Mouse (Mus musculus) olfactory bulb, adult 2 months (tissue): Measurements from ENCODE around the gene Kctd4.

Experiments used
- CTCF ChIP-seq: fragments of 200-500 bp; IDR thresholded peaks from 2 replicates; pipeline ENCODE4 v1.5.1; 2012; ENCODE audit warnings: low read depth, mild to moderate bottlenecking, low read length, moderate library complexity; ENCODE audit not compliant: insufficient read depth
- POLR2A ChIP-seq: fragments of 200-500 bp; IDR thresholded peaks from 2 replicates; pipeline ENCODE4 v1.6.1; 2012; ENCODE audit warnings: mild to moderate bottlenecking, low read depth, low read length, moderate library complexity; ENCODE audit not compliant: insufficient read depth

DNA sequence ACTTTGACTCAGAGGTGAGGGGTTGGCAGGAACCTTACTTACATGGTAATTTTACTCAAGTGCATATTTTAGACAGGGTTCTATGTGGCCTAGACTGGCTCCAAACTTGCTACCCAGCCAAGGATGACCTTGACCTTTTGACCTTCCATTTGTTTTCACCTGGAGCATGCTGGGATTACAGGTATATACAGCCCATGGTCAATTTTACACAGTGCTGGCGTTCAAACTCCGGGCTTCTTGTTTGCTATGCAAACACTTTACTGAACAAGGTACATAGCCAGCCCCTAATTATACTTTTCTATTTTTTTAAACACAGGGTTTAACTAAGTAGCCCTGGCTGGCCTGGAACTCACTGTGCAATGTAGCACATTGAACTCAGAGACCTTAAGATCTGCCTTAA is 42.1 kb upstream of the Kctd4 start:
- TF ChIP-seq CTCF = no peak
- TF ChIP-seq POLR2A = no peak
